Mouse (Mus musculus) right cerebral cortex, postnatal 25 days (tissue): ENCODE data around the gene Ak6.

ENCODE experiments used
- DNase-seq: peaks from one replicate; pipeline ENCODE4 v3.0.0; 2022

Ak6 gene

DNA sequence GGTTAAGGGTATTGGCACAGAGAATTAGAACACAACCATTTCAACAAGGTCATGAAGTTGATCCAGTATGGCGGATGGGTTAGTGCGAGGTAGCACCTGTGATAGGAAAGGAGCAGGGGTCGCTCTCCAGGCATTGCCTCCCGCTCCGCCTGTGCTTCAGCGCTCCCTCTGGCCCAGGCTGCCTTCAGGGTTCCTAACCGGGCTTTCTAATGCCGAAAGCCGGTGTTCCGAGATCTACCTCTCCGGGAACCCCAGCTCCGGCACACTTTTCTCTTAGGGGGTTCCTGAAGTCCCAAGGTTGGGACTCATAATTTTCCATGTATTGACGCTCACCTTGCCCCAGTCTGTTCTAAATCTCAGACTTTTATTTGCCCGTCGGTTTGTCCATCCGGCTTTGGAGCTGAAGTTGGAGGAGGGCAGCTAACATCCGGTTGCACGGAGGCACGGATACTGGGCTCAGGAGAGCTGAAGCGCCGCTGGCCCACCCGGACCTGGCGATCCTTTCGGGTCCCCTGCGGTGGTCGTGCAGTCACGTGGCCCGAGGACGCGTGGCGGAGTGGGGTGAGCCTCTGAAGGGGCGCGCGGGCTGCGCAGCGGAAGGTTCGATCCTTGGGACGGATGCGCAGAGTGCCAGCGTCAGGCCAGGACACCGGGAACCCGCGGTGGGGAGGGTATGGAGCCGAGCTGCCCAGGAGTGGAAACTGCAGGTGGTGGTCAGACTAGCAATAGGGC lies 18.7 kb downstream of the Ak6 start, which contains the start of gene Ccdc125:
Gene Ccdc125, plus strand, starts transcription at position 427 of the 732 bp plus-strand sequence.
- no peak for DNase-seq

DNA sequence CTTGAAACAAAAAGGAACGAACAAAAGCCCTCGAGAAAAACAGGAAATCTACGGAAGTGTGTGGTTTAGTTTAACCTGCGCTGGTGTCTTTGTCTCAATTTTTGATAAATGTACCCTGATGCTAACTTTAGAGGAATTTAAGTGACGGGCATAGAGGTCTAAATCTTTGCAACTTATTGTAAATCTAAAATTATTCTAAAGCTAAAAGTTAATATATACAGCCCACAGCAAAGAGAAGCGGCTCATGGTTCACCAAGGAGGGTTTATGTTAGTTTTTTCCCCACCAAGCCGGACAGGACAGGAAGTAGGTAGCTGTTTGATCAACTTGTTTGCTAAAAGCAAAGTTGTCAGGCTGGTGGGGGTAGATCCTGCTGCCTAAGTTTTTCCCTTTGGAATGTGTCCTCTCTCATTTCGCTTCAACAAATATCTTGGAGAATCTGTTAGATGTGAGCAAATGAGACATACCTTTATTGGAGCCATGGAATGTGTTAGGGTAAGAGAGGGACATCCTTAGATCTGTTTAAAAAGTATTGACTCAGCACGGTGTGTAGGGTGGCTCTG lies 19.5 kb downstream of the Ak6 start:
- DNase-seq, result no peak

DNA sequence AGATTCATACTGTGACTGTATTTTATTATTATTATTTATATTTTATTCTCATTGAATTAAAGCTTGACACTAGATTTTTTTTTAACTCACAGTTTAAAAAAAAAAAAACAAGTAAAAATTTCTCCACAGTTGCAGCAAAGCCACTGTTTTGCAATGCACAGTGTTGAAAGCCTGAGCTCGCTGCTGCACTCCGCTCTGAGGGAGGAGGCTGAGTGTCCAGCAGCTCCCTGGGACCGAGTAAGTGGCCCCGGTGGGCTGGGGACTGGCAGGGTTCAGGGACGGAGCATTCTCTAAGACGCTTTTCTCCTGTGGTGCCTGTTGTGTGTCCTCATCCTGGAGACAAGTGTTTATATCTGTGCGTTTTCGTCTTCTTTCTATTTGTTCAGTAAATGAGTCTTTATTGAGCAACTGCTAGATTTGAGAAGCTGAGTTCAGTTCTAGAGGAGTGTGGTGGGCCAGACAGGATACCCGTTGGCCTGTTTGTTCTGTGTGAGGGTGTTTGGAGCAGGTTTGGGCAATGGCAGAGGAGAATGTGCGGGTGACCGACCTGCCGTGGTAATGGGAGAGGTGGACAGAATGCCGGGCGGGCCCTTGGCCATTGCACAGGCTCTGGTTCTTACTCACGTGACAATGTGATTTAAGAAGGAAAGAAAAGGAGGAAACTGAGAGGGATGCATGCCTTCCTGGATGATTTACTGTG lies 25.3 kb downstream of the Ak6 start:
- DNase-seq, result no peak

DNA sequence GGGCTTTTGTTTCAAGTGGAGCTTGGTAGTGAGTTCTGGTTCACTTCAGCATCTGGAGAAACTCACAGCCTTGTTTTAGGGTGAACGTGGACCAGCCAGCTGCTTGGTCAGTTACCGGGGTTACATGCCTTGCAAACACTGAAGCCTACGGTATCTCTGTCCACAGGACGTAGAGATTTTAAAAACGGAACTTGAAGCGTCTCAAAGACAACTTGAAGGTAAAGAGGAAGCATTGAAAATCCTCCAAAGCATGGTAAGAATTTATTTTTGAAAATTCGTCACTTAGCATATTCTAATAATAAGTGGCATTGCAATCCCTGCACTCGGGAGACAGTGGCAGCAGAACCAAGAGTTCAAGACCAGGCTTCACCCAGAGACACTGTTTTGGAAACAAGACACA lies 30.8 kb downstream of the Ak6 start:
- DNase-seq, result no peak

DNA sequence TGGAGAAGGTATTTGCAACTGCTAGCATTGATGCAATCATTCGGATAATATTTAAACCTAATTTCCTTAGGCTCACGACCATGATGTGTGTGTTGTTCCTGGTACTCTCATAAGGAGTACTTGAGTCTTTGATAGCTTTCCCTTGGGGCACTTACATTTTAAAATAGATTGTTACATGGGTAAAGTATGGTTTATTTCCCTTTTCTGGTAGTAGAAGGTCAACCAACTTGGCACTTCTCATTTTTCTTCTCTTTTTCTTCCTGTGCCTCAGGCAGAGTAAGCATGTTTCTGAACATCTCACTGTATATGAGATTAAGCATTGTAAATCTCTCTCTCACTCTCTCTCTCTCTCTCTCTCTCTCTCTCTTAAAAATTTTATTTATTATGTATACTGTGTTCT lies 32.1 kb downstream of the Ak6 start:
- DNase-seq, result no peak

DNA sequence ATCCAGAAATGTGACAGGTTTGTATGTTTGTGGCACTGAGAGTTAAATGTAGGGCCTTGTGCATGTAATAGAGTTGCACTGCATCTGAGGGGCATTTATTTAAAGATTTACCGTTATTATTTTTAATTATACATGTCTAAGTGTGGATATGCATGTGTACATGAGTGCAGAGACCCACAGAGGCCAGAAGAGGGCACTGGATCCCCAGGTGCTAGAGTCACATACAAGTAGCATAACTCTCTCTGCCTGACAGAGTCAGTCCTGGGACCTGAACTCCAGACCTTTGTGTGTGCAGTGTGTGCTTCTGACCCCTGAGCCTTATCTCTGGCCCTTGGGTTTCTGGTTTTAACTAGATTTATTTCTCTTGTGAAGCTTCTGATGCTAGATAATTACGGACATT lies 33.6 kb downstream of the Ak6 start:
- DNase-seq, result no peak

DNA sequence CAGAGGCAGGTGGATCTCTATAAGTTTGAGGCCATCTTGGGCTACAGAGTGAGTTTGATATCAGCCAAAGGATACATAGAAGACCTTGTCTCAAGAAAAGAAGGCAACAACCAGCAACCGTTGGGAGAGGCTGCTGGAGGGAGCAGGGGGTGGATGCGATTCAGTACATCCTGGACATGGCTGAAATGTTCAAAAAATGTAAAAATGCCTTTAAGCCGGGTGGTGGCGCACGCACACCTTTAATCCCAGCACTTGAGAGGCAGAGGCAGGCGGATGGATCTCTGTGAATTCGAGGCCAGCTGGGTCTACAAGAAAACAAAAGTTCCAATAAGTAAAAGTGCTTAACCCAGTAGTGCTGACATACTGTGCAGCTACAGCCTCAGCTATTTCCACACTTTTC lies 36.7 kb downstream of the Ak6 start:
- no peak for DNase-seq

DNA sequence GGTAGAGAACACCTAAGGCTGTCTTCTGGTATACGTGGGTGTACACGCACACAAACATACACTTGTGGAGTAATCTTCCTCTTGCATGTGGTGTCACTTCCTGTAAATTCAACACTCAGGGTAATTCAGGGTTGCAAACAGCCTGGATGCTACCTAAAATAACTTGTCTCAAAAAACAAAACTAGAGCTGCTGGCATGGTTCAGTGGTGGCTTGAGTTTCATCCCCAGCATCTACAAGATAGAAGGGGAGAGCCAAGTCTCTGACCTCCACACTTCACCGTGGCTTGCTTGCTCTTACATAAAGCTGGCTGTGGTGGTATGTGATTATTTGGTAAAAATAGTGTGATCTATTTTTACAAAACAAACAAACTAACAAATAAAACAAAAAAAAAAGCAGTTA lies 46.8 kb downstream of the Ak6 start:
- no peak for DNase-seq

DNA sequence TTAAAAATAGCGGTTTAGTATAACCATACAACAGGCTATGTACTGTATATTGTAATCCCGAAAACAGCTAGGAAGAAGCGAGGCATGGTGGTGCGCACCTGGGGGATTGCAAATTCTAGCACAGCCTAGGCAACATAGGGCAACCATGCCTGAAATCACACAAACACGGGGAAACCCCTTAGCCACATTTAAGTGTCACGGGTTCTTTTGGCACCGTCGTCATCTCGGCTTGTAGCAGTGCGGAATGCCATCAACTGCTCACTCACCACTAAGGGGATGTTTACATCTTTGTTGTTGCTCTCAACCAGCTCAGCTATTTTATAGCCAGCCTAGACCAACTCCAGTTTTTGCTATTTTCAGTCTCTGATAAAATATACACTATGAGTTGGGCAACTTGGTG lies 48.1 kb downstream of the Ak6 start:
- no peak for DNase-seq

DNA sequence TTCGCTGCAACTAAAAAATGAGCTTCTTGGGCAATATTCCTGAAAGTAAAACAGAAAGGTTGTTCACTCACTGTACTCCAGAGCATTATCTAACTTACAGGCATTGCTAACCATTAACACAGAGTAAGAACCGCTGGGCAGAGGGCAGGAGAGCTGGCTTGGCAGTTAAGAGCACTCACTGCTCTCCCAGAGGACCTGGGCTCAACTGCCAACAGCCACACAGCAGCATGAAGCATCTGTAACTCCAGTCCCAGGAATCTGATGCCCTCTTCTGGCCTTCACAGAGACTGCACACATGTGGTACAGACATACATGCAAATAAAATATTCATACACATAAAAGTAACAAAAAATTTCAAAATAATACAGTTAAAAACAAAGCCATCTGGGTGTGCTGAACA lies 52.7 kb downstream of the Ak6 start:
- no peak for DNase-seq

DNA sequence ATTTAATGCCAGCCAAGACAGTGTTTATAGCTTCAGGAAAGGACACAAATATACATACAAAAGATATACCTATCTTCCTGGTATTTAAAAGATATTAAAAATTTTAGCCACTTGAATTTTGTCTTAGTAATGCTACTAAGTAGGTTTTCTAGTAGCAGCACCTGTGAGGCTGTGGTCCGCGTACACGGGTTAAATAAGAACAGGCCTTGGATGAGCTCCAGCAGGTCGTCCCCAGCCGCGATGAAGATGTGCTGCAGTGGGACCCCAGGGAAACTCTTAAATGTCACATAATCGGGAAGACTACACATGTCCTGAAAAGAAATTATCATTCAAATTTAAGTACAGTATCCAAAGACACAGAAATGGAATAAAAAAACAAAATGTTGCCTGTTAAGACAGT lies 55.4 kb downstream of the Ak6 start:
- no peak for DNase-seq

DNA sequence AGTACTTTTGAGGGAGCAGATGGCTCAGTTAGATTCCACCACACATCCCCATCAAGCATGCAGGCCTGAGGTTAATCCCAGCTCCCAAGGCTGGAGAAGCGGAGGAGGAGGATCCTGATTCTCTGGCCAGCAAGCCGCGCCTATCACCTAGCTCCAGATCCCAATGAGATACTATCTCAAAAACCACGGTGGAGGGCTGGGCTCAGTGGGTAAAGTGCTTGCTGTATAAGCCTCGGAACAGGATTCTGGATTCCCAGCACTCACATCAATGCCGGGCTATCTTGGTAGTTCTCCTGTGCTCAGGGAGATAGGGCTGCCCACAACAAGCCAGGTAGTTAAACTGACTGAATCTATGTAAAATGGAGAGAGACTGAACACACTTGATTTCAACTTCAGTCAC lies 64.7 kb downstream of the Ak6 start:
- DNase-seq, result no peak
